In the genomic region with DNA sequence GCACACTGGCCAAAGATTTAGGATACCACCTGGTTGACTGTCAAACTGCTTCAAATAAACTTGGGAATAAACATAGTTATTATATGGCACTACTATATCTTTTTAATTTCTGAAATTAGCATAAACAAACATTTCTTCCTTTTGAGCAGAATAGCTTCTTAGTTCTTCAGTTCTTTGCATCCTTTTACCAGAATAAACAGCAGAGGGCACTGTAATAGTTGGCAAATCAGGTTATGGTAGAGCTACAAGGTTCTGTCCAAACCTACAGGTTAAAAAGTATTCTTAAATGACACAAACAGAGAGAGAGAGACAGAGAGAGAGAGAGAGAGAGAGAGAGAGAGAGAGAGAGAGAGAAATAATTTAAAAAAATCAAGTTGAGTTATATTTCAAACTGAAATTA, we compare ENCODE assay signal across 13 mouse cellular contexts.
DNase-seq lines count a peak whose midpoint lies in the region; ATAC-seq and TF ChIP-seq lines count a peak whose summit lies in the region.
"Had no signal": no experiment of that assay in that cellular context is flagged by ENCODE, and none has a peak within 500 bp of the region (broad histone marks: within the 10 kb centered on the region; RNA-seq: fewer than 3 reads in every experiment).

No protein-coding gene starts in this region.

- TF ChIP-seq CTCF in intestine, postnatal 0 days (IDR thresholded peaks at IDR 0.05; ENCODE audit: low read depth): peak; percentile 56
- peak; percentile 75 for TF ChIP-seq CTCF in midbrain, postnatal 0 days (IDR thresholded peaks at IDR 0.05)

- no peaks in the 10 kb centered on the region for H3K36me3 ChIP-seq in intestine, postnatal 0 days (ENCODE audit: control insufficient read depth, insufficient read depth)
- H3K36me3 ChIP-seq in intestine, embryonic 15.5 days: no peaks in the 10 kb centered on the region
- H3K36me3 ChIP-seq in midbrain, postnatal 0 days (ENCODE audit: insufficient read depth, low read length): no peaks in the 10 kb centered on the region
- no peaks in the 10 kb centered on the region for H3K36me3 ChIP-seq in midbrain, embryonic 16.5 days (ENCODE audit: control insufficient read depth, insufficient read depth, low read length)
- H3K36me3 ChIP-seq: hindbrain, embryonic 15.5 days had no signal

- DNase-seq in cerebellum, postnatal 14 days: peak; percentile 21 to 65
- DNase-seq in cerebellum, adult 11 months: no peak
- DNase-seq in midbrain, postnatal 0 days (ENCODE audit: low spot score): peak; percentile 64
- DNase-seq in telencephalon, adult 2 months (ENCODE audit: low read depth, low spot score): peak; percentile 22
- DNase-seq in right cerebral cortex, postnatal 14 days: no peak
- DNase-seq: heart, adult 11 months; kidney, postnatal 4 days; spleen, adult 18-20 months; thymus, adult 2 months had no signal

- H3K4me2 ChIP-seq in intestine, postnatal 0 days (replicated peaks; ENCODE audit: low read depth): no peak overlapping the region
- no peak overlapping the region for H3K4me2 ChIP-seq in intestine, embryonic 15.5 days (replicated peaks)
- no peak overlapping the region for H3K4me2 ChIP-seq in midbrain, postnatal 0 days (ENCODE audit: low read depth, low read length, poor library complexity, severe bottlenecking)
- no peak overlapping the region for H3K4me2 ChIP-seq in midbrain, embryonic 16.5 days (ENCODE audit: low read length)
- H3K4me2 ChIP-seq: hindbrain, embryonic 15.5 days had no signal

- H3K27ac ChIP-seq in intestine, postnatal 0 days (ENCODE audit: low read depth, low read length): no peak overlapping the region
- no peak overlapping the region for H3K27ac ChIP-seq in intestine, embryonic 15.5 days
- H3K27ac ChIP-seq in midbrain, postnatal 0 days (ENCODE audit: low read depth, low read length): no peak overlapping the region
- no peak overlapping the region for H3K27ac ChIP-seq in midbrain, embryonic 16.5 days (ENCODE audit: low read length)
- H3K27ac ChIP-seq: hindbrain, embryonic 15.5 days had no signal

- H3K9ac ChIP-seq in intestine, postnatal 0 days (ENCODE audit: low read depth, low read length): no peak overlapping the region
- H3K9ac ChIP-seq in intestine, embryonic 15.5 days: no peak overlapping the region
- no peak overlapping the region for H3K9ac ChIP-seq in midbrain, postnatal 0 days (replicated peaks; ENCODE audit: low read length, poor library complexity, severe bottlenecking)
- no peak overlapping the region for H3K9ac ChIP-seq in midbrain, embryonic 16.5 days (ENCODE audit: low read depth, low read length)
- H3K9ac ChIP-seq: hindbrain, embryonic 15.5 days had no signal

- H3K27me3 ChIP-seq in intestine, postnatal 0 days (replicated peaks; ENCODE audit: control insufficient read depth, insufficient read depth, low read length): no peaks in the 10 kb centered on the region
- H3K27me3 ChIP-seq in intestine, embryonic 15.5 days (replicated peaks): no peaks in the 10 kb centered on the region
- H3K27me3 ChIP-seq in midbrain, postnatal 0 days (ENCODE audit: insufficient read depth, low read length): no peaks in the 10 kb centered on the region
- H3K27me3 ChIP-seq in midbrain, embryonic 16.5 days (ENCODE audit: control insufficient read depth, insufficient read depth, low read depth, low read length): no peaks in the 10 kb centered on the region
- H3K27me3 ChIP-seq: hindbrain, embryonic 15.5 days had no signal

- no peak overlapping the region for H3K4me3 ChIP-seq in intestine, postnatal 0 days (ENCODE audit: low read depth, low read length)
- no peak overlapping the region for H3K4me3 ChIP-seq in intestine, embryonic 15.5 days (replicated peaks)
- H3K4me3 ChIP-seq in midbrain, postnatal 0 days (ENCODE audit: low read depth, low read length): no peak overlapping the region
- H3K4me3 ChIP-seq in midbrain, embryonic 16.5 days (ENCODE audit: low read depth, low read length): no peak overlapping the region
- H3K4me3 ChIP-seq: hindbrain, embryonic 15.5 days had no signal

- no peaks in the 10 kb centered on the region for H3K4me1 ChIP-seq in intestine, postnatal 0 days (replicated peaks; ENCODE audit: control insufficient read depth, insufficient read depth, low read length)
- H3K4me1 ChIP-seq in intestine, embryonic 15.5 days (replicated peaks): no peaks in the 10 kb centered on the region
- H3K4me1 ChIP-seq in midbrain, postnatal 0 days (ENCODE audit: insufficient read depth, low read length): no peaks in the 10 kb centered on the region
- H3K4me1 ChIP-seq in midbrain, embryonic 16.5 days (ENCODE audit: control insufficient read depth, insufficient read depth, low read length): no peaks in the 10 kb centered on the region
- H3K4me1 ChIP-seq: hindbrain, embryonic 15.5 days had no signal

- no peaks in the 10 kb centered on the region for H3K9me3 ChIP-seq in intestine, postnatal 0 days (ENCODE audit: control insufficient read depth)
- H3K9me3 ChIP-seq in intestine, embryonic 15.5 days: no peaks in the 10 kb centered on the region
- H3K9me3 ChIP-seq in midbrain, postnatal 0 days (ENCODE audit: low read length): no peaks in the 10 kb centered on the region
- no peaks in the 10 kb centered on the region for H3K9me3 ChIP-seq in midbrain, embryonic 16.5 days (replicated peaks; ENCODE audit: control insufficient read depth, low read length, poor library complexity, severe bottlenecking)
- H3K9me3 ChIP-seq: hindbrain, embryonic 15.5 days had no signal

- no peak for ATAC-seq in intestine, postnatal 0 days
- ATAC-seq in intestine, embryonic 15.5 days: no peak
- ATAC-seq in midbrain, postnatal 0 days (ENCODE audit: low FRiP score): no peak
- no peak for ATAC-seq in midbrain, embryonic 16.5 days

Comparison
In these comparisons a context has a peak if more than half of its experiments do, and no peak if none do; other contexts are left out.
1. DNase-seq: peak in cerebellum, postnatal 14 days (2 of 2), midbrain, postnatal 0 days (single experiment) and telencephalon, adult 2 months (single experiment); none in cerebellum, adult 11 months (single experiment) and right cerebral cortex, postnatal 14 days (single experiment).